Mouse (Mus musculus) adrenal gland, postnatal 36 days (tissue): Measurements from ENCODE around the gene Rac3. TPM values are rescaled to one million over a fixed set of nuclear protein-coding genes. Genes with fewer than 3 reads are reported as not detected.
A peak's percentile ranks its signal among the peaks of the same experiment; 100 is the strongest.
"Not testable (repeated sequence)": the region's sequence is repeated elsewhere in the genome, so short reads cannot be mapped to it uniquely, and the experiment has no call there.

Source experiments
- DNase-seq, 2 experiments: peaks; one replicate each; pipeline ENCODE4 v3.0.0; 2021; ENCODE audit warnings: mixed read lengths in 1 of 2
- long read RNA-seq, 2 experiments: library from polyadenylated mRNA; stranded (forward); transcript quantifications; one replicate each; pipeline ENCODE4 v2.0.0; 2021; ENCODE audit warnings: borderline sequencing depth in 2 of 2
- total RNA-seq, 2 experiments: library from RNA; stranded (reverse); gene quantifications; 2 replicates each; pipeline ENCODE4 v1.2.3; 2021

Rac3 gene
- total RNA-seq, result 10 to 100 TPM in 1 of 2 experiments, 1 to 10 TPM in 1; 8.2 to 17.0 TPM
- long read RNA-seq, experiment 1, transcript Rac3-201 (6 exons, 1,076 nt), result major isoform, 8 of 10 reads
- long read RNA-seq, experiment 1, partial matches to known transcripts, result 0 of 10 reads
- long read RNA-seq, experiment 1, other reads (novel, unspliced or antisense), result 2 of 10 reads
- long read RNA-seq, experiment 2, partial matches to known transcripts, result 0 of 5 reads
- long read RNA-seq, experiment 2, other reads (novel, unspliced or antisense), result 1 of 5 reads

DNA sequence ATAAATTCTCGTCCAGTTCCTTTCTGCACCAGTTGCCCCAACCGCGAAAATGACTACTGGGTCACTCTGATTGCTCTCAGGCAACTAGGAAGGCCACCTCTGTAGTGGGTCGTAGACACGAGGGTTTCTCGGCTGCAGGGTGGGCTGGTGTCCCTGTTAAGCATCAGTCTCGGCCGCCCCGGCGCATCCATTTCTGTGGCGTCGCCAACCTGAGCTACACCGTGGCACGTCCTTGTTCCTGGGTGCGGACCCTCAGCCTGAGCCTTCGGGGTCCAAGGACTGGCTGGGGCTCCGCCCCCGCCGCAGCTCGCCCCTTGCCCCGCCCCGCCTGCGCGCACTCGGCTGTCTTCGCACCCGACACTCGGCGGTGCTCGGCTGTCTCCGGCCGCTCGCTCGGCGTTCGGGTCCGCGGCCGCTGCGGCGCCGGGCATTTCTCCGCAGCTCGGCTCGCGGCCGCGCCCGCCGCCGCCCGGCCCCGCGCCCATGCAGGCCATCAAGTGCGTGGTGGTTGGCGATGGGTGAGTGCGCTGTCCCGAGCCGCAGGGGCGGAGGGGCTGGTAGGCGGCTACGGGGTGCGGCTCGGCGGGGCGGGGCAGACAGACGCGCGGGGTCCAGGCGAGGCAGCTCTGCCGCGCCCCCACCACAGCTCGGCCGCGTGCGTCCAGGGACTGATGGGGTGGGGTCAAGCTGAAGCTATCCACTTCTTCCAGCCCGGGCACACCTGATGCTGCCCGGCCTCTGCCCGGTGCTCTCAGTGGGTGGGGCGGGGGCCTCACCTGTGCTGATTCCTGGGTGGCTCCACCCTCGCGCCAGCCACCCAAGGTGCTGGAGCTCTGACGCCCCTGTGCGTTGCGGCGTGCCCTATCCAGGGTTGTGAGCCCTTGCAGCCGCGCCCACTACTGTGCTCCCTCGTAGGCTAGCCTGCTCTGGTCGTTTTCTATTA, at the start of gene Rac3:
Rac3 (plus strand) TSS at position 347 of the 943 bp plus-strand sequence.
- DNase-seq, result peak; percentile 80 to 87

DNA sequence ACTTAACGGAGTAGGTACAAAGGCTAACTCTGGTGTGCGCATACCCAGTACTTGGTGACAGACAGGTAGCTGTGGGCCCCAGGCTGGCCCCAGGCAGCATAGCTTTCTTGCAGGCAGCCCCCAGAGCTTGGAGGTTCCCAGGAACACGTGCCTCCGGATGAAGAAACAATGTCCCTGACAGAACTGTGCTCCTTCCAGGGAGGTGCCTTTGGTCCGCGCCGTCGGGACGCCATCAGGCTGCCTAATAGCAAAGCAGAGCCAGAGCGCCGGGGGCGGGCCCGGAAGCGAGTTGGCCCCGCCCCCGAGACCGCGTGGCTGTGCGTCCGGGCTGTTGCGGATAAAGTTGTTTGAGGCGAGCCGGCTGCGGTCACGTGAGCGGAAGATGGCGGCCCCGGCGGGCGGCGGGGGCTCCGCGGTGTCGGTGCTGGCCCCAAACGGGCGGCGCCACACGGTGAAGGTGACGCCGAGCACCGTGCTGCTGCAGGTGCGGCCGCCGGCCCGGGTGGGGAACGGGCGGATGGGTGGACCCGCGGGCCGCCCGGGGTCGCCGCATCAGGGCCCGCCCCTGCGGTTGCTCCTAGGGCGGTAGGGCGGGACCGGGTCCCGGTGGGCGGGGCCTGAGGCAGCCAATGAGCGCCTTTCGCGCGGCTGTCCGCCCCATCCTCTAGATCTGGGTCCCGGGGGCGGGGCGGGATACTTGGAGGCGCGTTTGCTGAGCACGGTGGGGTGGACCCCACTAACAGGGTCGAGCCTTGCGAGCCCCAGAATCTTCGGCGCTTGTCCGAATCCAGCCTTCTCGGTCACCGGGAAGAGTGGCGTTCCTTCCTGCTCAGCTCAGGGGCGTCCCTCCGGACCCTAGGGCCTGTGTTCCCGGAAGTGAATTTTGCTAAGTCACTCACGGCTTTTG, 48.3 kb upstream of the Rac3 start, which contains the start of gene Aspscr1:
Aspscr1 (plus strand) TSS at position 287 of the 907 bp plus-strand sequence.
- DNase-seq, result peak; percentile 98 to 100

DNA sequence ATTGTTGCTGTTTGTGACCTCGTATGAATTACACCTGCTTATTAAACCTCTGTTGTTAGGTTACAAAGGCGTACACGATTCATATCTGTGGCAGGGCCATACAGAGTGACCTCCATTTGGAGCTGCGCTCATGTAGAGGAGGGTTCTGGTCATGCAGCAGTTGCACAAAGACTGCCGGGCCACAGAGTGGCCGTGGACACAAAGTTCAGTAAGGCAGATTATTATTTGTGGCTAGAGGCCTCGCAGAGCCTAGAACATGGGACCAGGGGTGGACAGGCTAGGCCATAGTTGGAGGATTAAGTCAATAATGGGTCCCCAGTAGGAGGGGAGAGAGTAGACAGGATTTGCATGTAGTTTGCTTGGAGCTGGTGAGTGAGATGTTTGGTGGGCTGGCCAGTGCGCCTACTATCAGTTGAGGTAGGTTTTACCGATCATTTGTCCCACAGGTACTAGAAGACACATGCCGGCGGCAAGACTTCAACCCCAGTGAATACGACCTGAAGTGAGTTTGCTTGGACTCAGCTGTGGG, 47.6 kb upstream of the Rac3 start:
- no peak for DNase-seq

DNA sequence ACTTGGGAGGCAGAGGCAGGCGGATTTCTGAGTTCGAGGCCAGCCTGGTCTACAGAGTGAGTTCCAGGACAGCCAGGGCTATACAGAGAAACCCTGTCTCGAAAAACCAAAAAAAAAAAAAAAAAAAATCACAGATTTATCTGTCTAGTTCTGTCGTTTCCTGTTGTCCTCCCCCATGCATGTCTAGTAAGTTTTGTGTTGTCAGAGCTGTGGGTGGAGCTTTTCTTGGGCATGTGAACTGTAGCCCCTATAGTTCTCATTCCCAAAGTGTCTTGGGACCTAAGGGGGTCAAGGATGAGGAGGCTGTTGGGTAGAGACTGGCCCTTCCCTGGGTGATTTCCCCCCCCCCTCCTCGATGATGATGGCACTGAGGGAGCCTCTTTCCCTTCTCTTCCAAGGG, 45.4 kb upstream of the Rac3 start:
- not testable (repeated sequence) for DNase-seq

DNA sequence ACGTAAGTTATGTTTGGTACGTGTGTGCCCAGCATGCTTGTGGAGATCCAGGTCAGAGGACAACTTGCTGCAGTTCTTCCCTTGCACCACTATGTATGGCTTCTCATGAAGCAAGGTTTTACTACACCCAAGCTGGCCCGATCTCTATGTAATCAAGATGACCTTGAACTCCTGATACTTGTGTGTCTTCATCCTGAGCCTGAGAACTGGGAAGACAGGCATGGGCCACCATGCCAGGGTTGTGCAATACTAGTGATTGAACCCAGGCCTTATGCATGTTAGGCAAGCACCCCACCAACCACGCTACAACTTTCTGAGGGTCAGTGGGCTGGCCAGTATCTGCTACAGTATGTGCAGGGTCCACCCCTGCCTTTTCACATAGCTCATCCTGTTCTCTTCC, 44.3 kb upstream of the Rac3 start:
- DNase-seq, result peak; percentile 44 to 62

DNA sequence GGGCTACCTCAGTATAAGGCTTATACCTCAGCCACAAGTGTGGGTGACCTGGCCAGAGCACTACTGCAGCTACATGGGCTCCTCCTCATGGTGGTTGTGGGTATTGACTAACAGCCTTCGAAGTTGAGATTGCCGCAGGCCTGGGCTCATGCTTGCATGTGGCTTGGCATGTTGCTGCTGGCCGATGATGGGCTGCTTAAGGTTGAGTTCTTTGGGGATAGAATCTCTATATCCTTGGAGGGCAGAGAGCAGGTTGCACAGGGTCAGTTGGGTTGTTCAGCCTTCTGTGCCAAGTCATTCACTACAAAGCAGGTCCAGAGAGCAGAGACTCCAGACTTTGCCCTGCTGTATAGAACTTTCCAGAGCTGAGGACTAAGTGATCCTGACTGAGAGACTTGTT, 41.4 kb upstream of the Rac3 start:
- no peak for DNase-seq

DNA sequence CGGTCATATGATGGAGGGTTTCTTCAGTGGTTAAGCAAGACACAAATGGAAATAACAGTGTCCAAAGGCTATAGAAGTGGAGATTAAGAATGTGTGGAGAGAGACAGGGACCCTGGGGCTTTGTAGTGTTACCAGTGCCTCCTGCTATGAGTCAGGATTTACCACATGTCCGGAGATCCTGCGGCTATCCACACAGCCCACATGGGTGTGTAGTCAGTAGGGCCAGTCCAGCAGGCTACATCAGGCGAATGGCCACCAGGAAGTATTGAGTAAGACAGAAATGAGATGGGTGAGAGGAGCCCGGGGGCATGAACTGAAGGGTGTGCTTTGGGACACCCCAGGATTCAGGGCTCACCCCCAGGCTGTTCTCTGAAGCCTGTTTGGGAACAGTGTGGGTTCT, 38.6 kb upstream of the Rac3 start:
- DNase-seq, result no peak

DNA sequence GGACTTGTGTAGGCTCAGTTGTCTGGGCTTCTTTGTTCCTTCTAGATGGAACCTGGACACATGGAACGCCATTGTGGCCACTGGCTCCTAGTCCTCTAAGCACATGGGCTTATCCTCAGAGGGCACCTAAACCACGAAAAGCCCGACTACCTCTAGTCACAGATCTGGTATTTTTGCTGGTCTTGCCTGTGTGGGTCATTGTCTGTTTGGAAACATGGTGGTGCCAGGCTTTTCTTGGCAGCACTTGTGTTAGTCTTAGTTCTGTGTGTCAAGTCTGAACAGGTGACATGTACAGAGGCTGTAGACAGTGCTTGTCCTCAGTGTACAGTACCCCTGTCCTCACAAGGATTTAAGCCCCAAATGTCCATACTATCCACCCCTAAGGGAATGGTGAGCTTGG, 37.7 kb upstream of the Rac3 start:
- DNase-seq, result no peak

DNA sequence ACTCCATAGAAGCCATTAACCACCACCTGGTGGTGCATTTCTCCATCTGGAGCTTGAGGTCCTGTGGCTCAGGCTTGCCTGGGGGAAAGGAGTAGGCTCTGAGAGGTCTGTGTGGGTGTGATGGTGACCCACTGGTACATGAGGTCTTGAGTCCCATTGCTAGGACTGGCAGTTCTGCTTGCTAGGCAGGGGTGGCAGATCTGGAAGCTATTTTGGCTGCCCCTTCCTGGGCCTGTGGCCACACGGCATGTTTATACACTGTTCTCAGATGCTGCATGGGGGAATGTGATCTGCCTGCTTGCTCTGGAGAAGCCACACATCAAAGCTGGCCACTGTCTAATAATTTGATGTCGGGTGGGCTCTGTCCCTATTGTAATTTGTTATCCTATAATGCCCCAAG, 37.2 kb upstream of the Rac3 start:
- DNase-seq, result no peak

DNA sequence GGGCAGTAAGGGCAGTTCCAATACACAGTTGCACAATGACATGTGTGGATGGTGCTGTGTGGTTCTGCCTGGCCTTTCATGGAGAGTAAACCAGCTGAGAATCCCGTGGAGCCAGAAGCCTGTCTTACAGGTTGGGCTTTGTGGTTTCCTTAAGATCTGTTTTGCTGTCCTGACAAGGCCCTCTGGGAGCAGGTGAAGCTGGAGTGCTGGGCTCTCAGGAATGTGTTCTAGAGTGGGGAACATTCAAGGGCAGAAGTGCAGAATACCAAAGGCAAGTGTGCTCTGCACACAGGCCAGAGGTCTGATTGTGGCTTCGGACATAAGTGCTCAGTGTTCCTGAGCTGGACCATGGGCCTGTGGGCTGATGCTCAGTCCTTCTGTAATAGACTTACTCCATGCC, 36.6 kb upstream of the Rac3 start:
- DNase-seq, result no peak

DNA sequence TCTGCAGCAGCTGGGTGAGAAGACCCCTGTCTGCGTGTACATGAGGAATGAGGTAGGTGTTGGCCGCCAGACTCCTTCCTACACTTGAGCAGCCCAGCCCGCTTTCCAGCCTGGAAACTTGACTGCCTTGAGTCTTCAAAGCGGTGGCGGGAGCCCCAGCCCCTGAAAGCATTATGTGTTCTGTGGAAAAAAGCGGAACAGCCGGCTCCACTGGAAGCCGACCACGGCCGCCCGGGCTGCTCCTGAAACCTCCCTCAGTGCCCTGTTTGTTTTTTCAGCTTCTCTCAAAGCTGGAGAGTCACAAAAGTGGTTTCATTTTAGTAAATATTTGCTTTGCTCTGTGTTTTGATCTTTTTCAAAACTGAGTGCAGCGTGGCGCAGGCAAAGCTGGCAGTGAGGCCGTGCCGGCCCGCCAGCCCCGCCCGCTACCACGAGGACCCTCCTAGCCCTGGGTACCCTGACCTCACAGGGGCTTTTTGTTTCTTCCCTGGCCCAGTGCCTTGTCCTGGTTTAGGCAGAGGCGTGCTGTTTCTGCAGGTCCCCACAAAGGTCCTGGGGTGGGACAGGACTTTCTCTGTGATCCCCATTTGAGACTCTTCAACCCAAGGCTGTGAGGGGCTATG, 34.5 kb upstream of the Rac3 start:
- DNase-seq, result no peak

DNA sequence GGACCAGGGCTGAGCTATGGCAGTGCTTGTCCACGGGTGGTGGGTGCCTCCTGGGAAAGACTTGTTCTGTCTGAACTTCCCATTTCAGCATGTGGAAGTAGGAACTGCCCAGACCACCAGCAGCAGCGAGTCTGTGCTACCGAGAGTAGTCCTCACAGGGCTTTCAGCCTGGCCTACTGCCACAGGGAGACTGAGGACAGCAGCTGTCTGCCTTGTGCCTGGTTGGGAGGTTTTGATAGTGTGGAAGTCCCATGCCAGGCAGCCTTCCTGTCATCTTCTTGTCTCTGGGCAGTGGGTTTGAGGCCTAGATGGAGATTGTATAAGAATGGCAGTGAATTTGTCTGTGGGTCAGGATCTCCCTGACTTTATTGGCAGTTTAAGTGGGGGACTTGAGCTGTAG, 31.9 kb upstream of the Rac3 start:
- peak in 1 of 2 experiments; percentile 0 for DNase-seq

DNA sequence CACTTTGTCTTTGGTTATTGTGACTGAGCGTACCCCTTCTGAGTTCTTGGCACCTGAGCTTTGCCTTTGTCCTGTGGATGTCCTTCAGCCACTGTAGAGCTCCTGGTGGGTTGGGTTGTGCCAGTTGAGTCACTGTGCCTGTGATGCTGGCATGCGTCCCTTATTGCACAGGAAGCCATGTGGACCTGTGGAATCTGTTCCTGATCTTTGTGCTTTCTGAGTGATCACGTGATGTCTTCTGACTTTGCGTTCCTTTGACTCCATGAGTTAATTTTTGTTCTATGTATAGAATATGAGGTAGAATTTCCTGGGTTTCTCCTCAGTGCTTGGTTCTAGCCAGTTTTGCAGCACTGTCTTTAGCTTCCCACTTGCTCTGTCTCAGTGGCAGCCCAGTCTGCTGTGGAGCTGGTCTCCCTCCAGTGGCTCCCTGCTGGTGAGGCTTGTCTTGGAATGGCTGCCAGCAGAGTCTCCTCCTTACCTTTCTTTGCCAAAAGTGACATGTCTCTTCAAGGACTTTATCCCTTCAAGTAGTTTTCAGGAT, 28.7 kb upstream of the Rac3 start:
- peak; percentile 62 to 75 for DNase-seq

DNA sequence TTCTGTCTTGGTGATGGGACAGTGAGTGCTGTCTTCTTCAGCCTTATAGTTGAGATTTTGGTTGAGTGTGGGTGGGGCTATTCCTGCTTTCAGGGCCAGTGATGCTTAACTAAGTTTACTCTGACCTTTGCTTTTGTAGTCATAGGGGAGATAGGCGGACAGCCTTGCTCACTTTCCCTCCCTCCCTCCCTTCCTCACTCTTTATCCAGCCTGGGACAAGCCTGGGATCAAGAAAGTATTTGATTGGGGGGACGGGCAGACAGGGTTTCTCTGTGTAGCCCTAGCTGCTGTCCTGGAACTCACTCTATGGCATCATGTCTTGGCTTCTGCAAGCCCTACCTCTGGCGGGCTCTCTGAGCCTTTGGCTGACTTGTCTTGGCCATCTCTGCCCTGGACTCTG, 27.8 kb upstream of the Rac3 start:
- DNase-seq, result peak in 1 of 2 experiments; percentile 9

DNA sequence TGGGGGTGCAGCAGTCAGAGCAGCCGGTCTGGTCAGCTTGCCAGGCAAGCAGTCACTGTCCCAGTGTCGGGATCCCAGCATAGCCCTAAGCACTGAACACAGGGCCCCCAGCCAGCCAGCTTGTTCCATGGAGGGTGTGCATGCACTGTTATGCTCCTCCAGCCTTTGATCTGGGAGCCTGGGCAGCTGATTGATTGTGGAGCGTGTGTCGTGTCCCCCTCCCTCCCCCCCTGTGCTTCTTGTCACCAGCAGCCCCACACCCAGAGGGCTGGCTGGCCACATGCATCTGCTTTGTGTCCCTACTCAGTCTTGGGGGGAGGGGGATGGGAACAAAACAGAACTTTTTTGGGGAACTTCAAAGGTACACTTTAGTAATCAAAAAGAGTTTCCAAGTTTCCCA, 26.1 kb upstream of the Rac3 start:
- DNase-seq, result peak; percentile 49 to 65

DNA sequence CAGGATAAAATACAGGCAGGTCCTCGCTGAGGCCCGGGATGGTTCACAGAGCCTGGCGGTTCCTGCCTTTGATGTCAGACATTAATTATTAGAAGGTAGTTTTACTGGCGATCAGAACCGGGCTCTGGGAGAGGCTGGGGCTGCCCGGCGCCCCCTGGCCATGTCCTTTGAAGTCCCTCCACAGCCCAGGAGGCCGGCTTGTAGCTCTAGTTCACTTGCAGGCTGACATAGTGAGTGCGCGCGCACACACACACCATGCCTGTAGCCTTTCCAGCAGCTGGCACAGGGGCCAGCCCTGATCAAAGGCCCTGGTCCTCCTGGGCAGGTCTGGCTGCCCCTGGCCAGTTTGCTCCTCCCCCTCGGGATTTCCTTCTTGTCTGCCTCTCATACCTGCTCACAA, 25.6 kb upstream of the Rac3 start:
- peak; percentile 52 to 63 for DNase-seq

DNA sequence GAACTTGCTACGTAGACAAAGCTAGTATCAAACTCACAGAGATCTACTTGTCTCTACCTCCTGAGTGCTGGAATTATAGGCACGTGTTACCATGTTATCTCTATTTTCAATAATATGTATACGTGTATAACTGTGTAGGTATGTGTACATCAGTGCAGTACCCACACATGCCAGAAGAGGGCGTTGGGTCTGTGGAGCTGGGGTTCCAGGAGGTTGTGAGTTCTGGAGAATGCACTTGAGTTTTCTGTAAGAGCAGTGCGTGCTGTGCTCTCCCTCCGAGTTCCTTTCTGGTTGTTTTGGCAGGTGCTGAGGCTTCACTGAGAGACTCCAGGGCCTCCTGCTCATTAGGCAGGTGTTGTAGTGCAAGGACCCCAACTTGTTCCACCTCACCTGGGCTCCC, 24.7 kb upstream of the Rac3 start:
- no peak for DNase-seq

DNA sequence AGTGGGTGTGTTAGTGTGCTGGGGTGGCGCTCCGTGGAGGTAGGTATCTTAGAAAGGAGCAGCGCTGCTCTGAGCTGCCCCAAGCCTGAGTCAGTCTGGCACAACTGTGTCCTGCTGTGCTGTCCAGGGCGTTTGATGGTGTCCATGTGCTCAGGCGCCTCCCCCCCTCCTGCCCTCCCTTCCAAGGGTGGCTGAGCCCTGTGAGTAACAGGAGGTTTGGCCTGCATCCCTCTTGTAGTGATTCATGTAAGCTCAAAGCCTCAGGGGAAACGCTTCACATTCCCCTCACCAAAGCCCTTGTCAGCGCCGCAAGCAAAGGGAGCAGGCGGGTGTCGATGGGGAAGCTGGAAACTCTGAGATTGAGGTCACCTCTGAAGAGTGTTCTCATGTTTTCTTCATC, 23.5 kb upstream of the Rac3 start:
- peak; percentile 87 to 88 for DNase-seq

DNA sequence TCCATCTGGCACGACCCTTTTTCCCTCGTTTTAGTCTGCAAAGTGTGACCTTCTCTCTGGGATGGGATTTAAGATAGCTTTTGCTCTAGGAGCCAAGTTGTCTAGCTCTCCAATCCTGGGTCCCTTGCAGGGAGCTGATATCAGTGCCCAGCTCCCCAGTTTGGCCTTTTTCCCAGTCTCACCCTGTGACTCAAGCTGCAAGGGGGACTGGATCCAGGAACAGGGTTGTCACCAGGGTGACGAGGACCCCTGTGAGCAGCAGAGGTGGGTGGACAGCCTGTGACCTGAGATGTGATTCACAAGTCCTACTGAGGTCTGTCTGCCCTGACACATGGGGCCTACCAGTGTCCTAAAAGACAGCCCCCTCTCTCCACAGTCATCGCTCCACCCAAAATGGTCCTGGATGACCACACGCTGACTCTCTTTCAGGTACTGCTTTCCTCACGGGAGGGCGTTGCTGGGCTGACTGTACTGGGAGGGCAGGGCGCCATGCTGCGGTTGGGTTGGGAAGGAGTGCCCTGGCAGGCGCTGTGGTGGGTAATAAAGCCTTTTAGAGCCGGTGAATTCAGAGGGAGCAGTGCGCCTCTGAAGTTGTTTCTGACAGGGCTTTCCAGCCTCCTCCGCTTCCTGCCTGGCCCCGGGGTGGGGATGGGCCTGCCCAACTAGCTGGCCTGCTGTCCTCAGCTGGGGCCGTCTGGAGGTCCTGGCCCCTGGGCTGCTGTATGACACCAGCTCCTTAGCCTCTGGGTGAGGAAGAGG, 17.4 kb upstream of the Rac3 start:
- DNase-seq, result peak; percentile 72 to 77
